Mouse (Mus musculus) C2C12 (cell line): ENCODE measurements at regions not wholly inside any gene's neighbourhood (a gene's known extent, or its start where the extent isn't known, plus 50 kb on each side); places are given as distances from the start of the nearest gene placed in this dataset.

Experiments used
- H3K27me3 ChIP-seq: one replicate; pipeline ENCODE4 v1.6.1; 2011; ENCODE audit not compliant: control insufficient read depth, insufficient read depth, insufficient read length
- H3K36me3 ChIP-seq: one replicate; pipeline ENCODE4 v1.6.1; 2011; ENCODE audit not compliant: control insufficient read depth, insufficient read depth
- H3K4me3 ChIP-seq: one replicate; pipeline ENCODE4 v1.5.1; 2011; ENCODE audit warnings: mild to moderate bottlenecking, control low read depth; ENCODE audit not compliant: poor library complexity, insufficient read depth, severe bottlenecking
- H3K79me2 ChIP-seq: one replicate; pipeline ENCODE4 v1.6.1; 2011; ENCODE audit not compliant: control insufficient read depth, insufficient read depth
- H3K79me3 ChIP-seq: one replicate; pipeline ENCODE4 v1.6.1; 2011; ENCODE audit warnings: low read depth, control low read depth
- H3ac ChIP-seq: one replicate; pipeline ENCODE3; 2011; ENCODE audit warnings: low read depth; ENCODE audit not compliant: control insufficient read depth, insufficient read length
- CEBPB ChIP-seq: IDR thresholded peaks from one replicate; pipeline ENCODE4 v1.6.1; 2011; ENCODE audit warnings: low read depth, mild to moderate bottlenecking, control low read depth, moderate library complexity
- CTCF ChIP-seq: IDR thresholded peaks from one replicate; pipeline ENCODE4 v1.5.1; 2011; ENCODE audit not compliant: control insufficient read depth, insufficient read depth, insufficient read length
- FOSL1 ChIP-seq: IDR thresholded peaks from one replicate; pipeline ENCODE4 v1.8.0; 2011; ENCODE audit warnings: mild to moderate bottlenecking, low read length; ENCODE audit not compliant: poor library complexity, insufficient read depth, severe bottlenecking
- MAX ChIP-seq: IDR thresholded peaks from one replicate; pipeline ENCODE4 v1.6.1; 2011; ENCODE audit warnings: mild to moderate bottlenecking, control low read depth
- MYOD1 ChIP-seq: IDR thresholded peaks from one replicate; pipeline ENCODE4 v1.6.1; 2011; ENCODE audit warnings: low read depth; ENCODE audit not compliant: control insufficient read depth, insufficient read length
- MYOG ChIP-seq: IDR thresholded peaks from one replicate; pipeline ENCODE4 v1.6.1; 2011; ENCODE audit not compliant: control insufficient read depth, insufficient read length; ENCODE audit errors: extremely low read depth
- USF1 ChIP-seq: IDR thresholded peaks from one replicate; pipeline ENCODE4 v1.6.1; 2011; ENCODE audit warnings: low read depth, mild to moderate bottlenecking, control low read depth, moderate library complexity

DNA sequence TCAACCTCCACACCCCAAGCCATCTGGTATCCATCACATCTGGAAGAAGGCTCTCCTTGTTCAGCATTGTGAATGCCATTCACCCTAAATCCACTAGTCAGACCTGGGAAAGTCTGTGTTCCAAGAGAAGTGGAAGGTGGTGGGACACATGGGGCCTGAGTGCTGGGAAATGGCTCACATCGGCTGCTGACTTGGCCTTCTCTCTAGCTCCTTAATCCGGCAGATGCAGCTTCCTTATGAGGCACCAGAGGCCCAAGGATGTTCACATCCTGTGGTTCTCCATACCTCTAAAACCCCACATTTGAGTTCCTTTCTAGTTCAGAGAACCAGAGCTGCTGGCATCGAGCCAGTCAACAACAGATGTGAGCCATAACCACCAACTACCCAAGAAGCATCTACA, 142.9 kb downstream of the Dad1 start:
- TF ChIP-seq MYOG = no peak
- TF ChIP-seq FOSL1 = no peak
- no peak for TF ChIP-seq CTCF
- no peak for TF ChIP-seq USF1
- TF ChIP-seq MAX = no peak
- no peak for TF ChIP-seq CEBPB
- no peak for TF ChIP-seq MYOD1
- H3K79me3 ChIP-seq = no peaks in the 10 kb centered on the region
- H3ac ChIP-seq = no peak overlapping the region
- H3K4me3 ChIP-seq = no peak overlapping the region
- H3K36me3 ChIP-seq = no peaks in the 10 kb centered on the region
- no peaks in the 10 kb centered on the region for H3K27me3 ChIP-seq
- no peaks in the 10 kb centered on the region for H3K79me2 ChIP-seq

DNA sequence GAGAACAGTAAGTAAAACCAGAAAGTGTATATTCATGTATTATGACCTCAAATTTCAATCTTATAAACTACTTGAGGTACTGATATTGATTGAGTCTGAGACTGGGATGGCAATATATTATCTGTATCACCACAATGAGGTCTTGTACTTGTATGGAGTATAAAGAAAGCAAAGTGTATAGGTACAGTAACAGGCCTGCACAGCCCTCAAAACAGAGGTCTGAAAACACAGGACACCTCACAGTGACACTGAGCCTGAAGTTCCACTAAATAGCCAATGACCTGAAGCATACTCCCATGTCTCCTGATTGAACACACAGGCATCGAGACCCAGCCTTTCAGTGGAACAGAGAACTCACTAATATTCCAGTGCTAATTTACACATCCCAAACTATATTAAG, 144.8 kb downstream of the Dad1 start:
- Histone ChIP-seq H3K4me3 (no peak overlapping the region), H3K79me3 (no peaks in the 10 kb centered on the region), H3ac (no peak overlapping the region), H3K36me3 (no peaks in the 10 kb centered on the region), H3K79me2 (no peaks in the 10 kb centered on the region), H3K27me3 (no peaks in the 10 kb centered on the region)
- TF ChIP-seq USF1 (no peak), MYOD1 (no peak), FOSL1 (no peak), CTCF (no peak), MYOG (no peak), CEBPB (no peak), MAX (no peak)

DNA sequence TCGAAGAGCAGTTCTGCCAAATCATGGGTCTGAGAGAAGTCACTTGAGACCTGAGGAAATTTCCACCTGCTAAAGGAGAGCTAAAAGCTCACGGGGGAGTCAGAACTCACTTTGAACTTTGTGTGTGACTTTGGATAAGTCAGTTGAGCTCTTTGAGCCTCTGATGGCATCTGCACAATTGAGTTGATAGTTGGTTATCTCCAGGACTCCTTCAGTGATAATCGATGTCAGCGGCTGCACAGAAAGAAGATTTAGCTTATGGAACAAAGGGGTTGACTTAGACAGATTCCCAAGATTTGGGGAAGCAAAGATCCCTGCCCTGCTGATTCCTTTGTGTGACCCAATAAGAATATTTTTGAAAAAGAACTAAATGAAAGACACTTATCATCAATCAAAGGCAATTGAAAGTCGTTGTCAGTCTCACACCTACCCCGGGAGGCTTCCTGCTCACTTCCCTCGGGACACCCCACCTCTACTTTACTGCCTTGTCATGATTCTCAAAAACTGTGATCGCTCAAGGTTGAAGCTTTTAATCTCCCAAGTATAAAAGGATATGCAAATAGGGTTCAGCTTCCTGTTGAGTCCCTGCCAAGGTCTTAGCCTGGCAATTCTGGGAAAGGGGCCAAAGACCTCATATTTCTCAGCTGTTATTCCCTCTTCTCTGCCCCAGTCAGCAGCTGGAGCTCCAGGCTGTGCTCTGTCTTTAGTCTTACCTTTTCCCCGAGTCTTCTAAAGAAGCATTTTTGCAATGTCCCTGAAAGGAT, 145.4 kb downstream of the Dad1 start:
- no peaks in the 10 kb centered on the region for H3K79me2 ChIP-seq
- no peaks in the 10 kb centered on the region for H3K27me3 ChIP-seq
- no peak overlapping the region for H3K4me3 ChIP-seq
- TF ChIP-seq CEBPB (no peak), MYOD1 (peak; percentile 51)
- no peaks in the 10 kb centered on the region for H3K79me3 ChIP-seq
- H3ac ChIP-seq = no peak overlapping the region
- no peaks in the 10 kb centered on the region for H3K36me3 ChIP-seq

DNA sequence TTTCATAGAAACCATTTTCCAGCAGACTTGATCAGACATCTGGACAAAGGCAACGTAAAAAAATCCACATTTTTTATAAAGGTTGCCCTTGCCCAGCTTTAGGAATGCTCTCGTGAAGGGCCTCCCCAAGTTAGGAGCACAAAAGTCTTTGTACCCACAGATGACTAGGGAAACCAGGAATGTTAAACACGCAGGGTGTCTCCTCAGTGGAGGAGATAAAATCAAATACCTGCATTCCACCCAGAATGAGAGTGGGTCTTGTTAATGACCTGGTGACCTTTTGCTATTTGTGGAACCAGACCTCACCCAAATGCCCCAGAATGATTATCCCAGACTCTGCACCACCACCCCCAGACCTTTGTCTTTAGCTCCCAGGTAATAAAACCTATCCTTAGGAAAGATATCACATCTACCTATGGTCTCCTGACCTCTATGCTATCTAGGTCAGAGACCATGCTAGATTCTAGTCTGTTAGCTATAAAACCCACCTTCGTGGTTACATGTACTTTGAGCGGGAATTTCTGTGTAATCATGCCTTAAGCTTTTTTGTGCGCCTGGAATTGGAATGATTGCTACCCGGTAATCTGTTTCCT, 146.6 kb downstream of the Dad1 start:
- TF ChIP-seq FOSL1 = no peak
- TF ChIP-seq MAX = no peak
- TF ChIP-seq CEBPB = no peak
- Histone ChIP-seq H3K36me3 (no peaks in the 10 kb centered on the region), H3ac (no peak overlapping the region), H3K79me2 (no peaks in the 10 kb centered on the region), H3K4me3 (no peak overlapping the region), H3K27me3 (no peaks in the 10 kb centered on the region), H3K79me3 (no peaks in the 10 kb centered on the region)

DNA sequence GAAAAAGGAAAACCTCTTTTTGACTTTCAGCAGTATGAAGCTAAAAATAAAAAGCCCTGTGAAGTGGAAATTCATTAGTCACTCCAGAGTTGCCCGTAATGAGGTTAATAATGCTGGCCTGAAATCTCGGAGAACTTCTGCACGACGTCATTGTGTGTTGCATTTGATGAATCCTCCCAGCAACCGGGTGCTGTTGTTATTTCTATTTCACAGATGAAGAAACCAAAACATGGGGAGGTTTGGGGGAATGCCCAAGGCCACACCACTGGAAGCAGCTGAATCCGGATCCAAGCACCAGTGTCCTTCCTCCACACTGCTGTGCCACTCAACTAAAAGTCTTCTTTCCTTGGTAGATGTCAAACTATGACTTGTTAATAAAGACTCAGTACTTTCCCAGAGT, 149.7 kb downstream of the Dad1 start:
- H3K27me3 ChIP-seq = no peaks in the 10 kb centered on the region
- H3ac ChIP-seq = no peak overlapping the region
- no peak overlapping the region for H3K4me3 ChIP-seq
- no peaks in the 10 kb centered on the region for H3K79me3 ChIP-seq
- no peak for TF ChIP-seq MYOG
- no peak for TF ChIP-seq FOSL1
- no peak for TF ChIP-seq USF1
- TF ChIP-seq MAX = no peak
- no peak for TF ChIP-seq CTCF
- TF ChIP-seq CEBPB = no peak
- TF ChIP-seq MYOD1 = no peak
- H3K79me2 ChIP-seq = no peaks in the 10 kb centered on the region
- no peaks in the 10 kb centered on the region for H3K36me3 ChIP-seq

DNA sequence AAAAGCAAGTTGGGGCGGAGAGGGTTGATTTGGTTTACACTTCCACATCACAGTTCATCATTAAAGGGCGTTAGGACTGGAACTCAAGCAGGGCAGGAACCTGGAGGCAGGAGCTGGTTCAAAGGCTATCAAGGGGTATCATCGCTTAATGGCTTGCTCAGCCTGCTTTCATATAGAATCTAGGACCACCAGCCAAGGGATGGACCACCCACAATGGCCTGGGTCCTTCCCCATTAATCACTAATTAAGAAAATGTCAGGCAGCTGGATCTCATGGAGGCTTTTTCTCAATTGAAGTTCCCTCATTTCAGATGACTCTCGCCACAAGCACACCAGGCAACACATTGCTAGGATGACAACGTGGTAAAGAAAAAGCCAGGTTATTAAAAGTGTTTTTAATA, 150.4 kb downstream of the Dad1 start:
- no peaks in the 10 kb centered on the region for H3K79me2 ChIP-seq
- no peaks in the 10 kb centered on the region for H3K27me3 ChIP-seq
- no peak overlapping the region for H3K4me3 ChIP-seq
- no peaks in the 10 kb centered on the region for H3K79me3 ChIP-seq
- no peaks in the 10 kb centered on the region for H3K36me3 ChIP-seq
- no peak overlapping the region for H3ac ChIP-seq
- TF ChIP-seq MAX = no peak
- no peak for TF ChIP-seq CTCF
- TF ChIP-seq USF1 = no peak
- no peak for TF ChIP-seq FOSL1
- no peak for TF ChIP-seq MYOG
- no peak for TF ChIP-seq CEBPB
- no peak for TF ChIP-seq MYOD1
